Mouse (Mus musculus) neural tube, embryonic 10.5 days (tissue): ENCODE data around the gene S100a11.

Experiments
- DNase-seq: peaks from one replicate; pipeline ENCODE4 v3.0.0-alpha.2; 2017; ENCODE audit warnings: low spot score; ENCODE audit errors: extremely low spot score

The S100a11 gene

DNA sequence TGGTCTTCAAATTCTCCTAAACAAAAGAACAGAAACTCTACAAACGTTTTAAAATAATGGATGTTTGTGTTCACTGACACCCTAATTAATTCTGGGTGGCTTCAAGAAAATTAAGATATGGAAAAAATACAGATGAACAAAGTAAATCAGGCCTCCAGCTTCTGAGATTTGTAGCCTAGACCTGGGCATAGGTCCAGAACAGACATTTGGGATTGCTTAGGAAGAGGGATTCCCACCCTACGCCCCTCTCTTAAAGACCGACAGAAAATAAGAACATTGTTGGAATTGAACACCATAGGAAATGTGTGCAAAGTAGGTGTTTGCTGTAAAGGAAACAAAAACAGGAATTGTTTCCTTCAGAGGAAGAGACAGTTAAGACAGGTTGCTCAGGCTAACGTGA, 37.2 kb downstream of the S100a11 start:
- DNase-seq = no peak

DNA sequence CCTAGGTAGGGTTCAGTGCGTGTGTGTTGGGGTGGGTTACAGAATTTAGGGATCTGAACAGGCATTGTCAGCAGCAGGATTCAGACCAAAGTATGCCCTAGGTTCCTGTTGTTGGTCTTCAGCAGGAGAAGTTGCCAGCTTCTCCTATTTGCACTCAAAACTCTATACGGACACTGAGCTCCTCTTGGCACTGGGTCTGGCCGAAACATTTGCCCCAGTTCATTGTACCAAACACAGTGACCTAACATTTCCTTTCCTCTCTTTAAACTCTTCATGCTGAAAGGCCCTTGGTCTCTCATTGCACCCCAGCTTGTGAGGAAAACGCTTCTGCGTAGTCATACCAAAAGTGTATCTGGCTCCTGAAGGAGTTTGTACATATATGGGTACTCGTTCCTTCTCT, 39.7 kb downstream of the S100a11 start:
- no peak for DNase-seq

DNA sequence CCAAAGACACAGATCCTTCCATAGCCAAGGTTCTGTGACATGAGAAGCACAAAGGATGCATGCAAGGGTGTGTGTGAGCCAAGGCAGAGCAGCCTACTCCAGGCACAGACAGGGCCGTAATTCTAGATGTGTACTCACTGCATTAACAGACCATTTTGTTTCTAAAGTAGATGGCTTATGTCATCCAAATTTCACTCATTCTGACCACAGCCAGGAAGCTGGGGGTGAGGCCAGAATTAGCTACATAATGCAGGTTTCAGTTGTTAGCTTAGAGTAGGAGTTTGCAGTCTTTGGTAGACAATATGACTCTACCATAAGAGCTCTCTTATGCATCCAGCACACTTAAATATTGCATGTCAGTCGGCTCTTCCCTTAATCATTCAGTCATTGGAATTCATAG, 42.1 kb downstream of the S100a11 start:
- DNase-seq = no peak

DNA sequence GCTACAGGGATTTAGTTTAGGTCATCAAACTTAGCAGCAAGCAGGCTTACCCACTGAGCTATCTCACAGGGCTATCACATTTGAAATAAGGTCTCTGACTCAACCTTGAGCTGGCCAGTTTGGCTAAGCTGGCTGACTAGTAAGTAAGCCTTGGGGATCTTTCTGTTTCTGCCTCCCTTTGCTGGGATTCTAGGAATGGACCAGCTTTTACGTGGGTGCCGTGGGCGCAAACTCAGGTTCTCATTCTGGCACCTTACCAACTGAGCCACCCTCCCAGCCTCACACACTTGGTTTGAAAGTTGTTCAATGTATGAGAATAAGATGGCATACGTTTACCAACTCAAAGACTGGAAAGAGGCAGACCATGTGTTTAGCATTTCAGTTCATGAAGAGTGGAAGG, 42.9 kb downstream of the S100a11 start:
- no peak for DNase-seq

DNA sequence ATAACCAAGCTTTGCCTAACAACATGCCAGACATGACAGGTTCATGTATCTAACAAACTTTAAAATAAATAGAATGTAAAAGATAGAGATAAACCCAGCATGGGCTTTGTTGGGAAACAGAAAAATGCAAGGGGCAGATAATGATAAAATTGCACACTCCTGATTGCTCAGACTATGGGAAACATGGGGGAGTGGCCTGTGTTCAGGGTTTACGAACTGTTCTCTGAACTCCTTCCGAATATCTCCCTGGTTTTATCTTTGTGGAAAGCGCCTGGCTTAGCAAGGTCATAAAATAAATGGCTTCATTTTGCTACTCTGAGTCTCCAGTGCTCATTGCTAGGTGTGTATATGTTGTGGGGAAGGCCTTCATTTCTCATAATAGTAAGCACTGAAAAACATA, 46.6 kb downstream of the S100a11 start:
- no peak for DNase-seq

DNA sequence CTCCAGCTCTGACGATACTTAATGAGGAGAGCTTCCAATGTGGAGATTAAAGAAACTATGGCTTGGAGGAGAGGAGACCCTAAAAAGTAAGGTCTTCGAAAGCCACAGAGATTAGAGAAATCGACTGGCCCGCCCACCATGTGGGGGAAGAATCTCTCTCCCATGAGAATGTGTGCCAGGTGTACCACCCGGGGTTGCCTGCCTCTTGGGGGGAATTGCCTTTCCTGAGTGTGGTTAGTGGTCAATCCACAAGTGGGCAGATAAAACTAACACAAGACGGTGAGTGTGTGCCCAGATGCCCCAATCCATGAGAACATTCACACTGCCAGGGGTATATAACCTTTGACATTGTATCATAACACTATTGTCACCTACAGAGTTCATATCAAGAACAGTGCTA, 47.4 kb downstream of the S100a11 start:
- no peak for DNase-seq

DNA sequence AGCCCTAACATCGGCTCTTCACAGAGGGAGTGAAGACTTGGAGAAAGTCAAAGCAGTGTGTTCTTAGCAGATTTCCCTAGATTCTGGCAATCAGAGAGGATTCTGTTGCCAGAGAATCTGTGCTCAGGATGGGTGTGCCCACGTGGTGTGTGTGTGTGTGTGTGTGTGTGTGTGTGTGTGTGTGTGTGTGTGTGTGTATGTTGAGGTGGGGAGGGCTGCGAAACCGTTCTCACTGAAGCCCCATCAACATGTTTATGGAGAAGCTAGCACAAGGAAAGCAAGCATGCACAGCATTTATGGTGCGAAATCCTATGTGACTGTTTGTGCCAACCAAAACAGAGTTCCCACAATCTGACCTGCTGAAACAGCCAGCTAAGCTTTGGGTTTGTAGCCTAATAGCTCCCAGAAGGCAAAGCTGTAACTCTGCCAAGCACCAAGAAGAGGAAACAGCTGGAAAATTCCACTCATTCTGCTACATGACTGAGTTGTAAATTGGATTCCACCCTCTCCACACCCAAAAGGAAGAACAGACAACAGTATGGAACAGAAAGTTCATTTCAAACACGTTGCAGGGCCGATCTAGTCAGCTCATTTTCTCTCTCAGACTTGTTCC, 48.2 kb downstream of the S100a11 start:
- no peak for DNase-seq

DNA sequence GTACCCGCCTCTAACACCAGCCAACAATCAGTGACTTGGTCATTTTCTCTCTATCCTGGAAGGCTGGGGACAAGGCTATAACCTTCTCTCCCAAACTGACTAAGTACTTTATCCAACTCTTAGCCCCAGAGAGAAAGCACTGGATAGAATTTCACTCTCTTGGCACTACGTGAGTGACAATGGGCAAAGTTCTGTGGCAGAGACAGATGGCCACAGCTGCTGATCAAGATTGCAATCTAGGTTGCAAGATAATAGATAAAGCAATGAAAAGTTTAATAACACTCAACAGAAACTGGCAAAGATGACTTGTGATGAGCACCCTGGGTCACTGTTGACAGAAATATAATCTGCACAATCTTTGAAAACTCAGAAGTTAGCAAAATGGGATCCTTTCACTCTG, 48.8 kb downstream of the S100a11 start:
- no peak for DNase-seq

DNA sequence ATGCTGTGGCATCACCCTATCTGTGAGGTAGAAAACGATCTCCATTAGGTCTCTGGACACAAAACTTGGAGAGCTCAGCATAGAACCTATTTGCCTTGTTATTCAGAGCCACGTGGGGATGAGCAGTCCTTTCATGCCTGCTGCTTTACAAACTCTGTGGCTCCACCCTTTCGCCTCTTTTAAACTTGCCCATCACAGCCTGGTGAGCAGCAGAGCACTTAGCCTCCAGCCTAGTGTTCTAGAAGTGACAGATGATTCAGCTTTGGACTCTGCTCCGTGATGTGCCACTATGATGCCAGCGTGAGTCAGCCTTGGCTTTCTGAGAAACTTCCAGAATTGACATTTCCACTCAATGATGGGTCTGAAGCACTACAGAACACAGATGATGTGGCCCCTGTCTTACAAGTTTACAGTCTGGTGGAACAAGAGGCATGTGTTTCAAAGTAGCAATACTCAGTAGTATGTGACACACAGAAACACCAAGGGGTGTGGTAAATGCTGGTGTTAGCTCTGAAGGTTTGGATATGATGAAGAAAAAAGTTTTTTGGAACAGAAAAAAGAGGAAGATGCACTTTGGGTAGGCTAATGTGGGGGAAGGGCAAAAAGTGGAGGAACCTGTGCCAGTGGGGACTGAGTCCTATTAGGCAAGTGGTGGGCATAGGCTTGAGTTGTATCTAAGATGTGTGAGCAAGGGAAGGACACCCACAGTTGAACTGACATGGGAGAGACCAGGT, 51.9 kb downstream of the S100a11 start:
- DNase-seq = no peak
